21 mouse cellular contexts compared by ENCODE assay signal in the genomic region with DNA sequence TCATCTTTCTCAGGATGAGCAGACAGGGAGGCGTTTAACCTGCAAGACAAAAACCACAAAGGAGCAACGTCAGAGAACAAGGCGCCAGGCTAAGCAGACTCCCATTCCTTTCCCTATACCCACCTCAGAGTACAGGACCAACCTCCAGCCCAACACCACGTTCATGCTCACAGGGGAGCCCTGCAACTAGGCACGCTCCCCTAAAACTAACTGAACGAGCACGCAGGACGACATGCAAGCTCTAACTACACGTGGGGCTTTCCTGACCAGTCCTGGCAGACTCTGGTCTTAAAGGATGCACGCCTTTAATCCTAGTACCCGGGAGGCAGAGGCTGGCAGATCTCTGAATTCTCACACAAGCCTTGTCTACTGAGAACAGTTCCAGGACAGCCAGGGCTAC.
"Had no signal": no experiment of that assay in that cellular context is flagged by ENCODE, and none has a peak within 500 bp of the region (broad histone marks: within the 10 kb centered on the region; RNA-seq: fewer than 3 reads in every experiment).

No protein-coding gene starts in this region.

- DNase-seq: kidney, adult 18-20 months; kidney, adult 9 months; kidney, postnatal 14 days; kidney, postnatal 4 days; layer of hippocampus, postnatal 36 days; left cerebral cortex, postnatal 4 days; liver, postnatal 0 days; retina, postnatal 1 day; right cerebral cortex, postnatal 25 days; thymus, adult 18-20 months; thymus, postnatal 14 days had no signal

- H3K4me3 ChIP-seq: layer of hippocampus, adult 2 months; limb, embryonic 12.5 days; limb, embryonic 15.5 days; midbrain, embryonic 12.5 days; midbrain, embryonic 15.5 days; myocyte; neural tube, embryonic 13.5 days had no signal

- H3K27me3 ChIP-seq: limb, embryonic 12.5 days; limb, embryonic 15.5 days; midbrain, embryonic 12.5 days; midbrain, embryonic 15.5 days; neural tube, embryonic 13.5 days had no signal

- H3K9me3 ChIP-seq: limb, embryonic 12.5 days; limb, embryonic 15.5 days; midbrain, embryonic 12.5 days; midbrain, embryonic 15.5 days; neural tube, embryonic 13.5 days had no signal

- H3K9ac ChIP-seq: limb, embryonic 12.5 days; limb, embryonic 15.5 days; liver, embryonic 14.5 days; liver, postnatal 0 days; lung, embryonic 14.5 days; midbrain, embryonic 12.5 days; midbrain, embryonic 15.5 days; neural tube, embryonic 13.5 days had no signal

- H3K4me1 ChIP-seq: limb, embryonic 12.5 days; limb, embryonic 15.5 days; midbrain, embryonic 12.5 days; midbrain, embryonic 15.5 days; neural tube, embryonic 13.5 days had no signal

- H3K27ac ChIP-seq: layer of hippocampus, adult 2 months; limb, embryonic 12.5 days; limb, embryonic 15.5 days; liver, embryonic 14.5 days; macrophage; midbrain, embryonic 12.5 days; midbrain, embryonic 15.5 days; neural tube, embryonic 13.5 days had no signal
